Mouse (Mus musculus) C2C12 (cell line): ENCODE results near the gene Rftn2. TPM values are rescaled to one million over a fixed set of nuclear protein-coding genes. Genes with fewer than 3 reads are reported as not detected.

Experiments used
- H3K27me3 ChIP-seq: one replicate; pipeline ENCODE4 v1.6.1; 2011; ENCODE audit not compliant: control insufficient read depth, insufficient read depth, insufficient read length
- H3K36me3 ChIP-seq: one replicate; pipeline ENCODE4 v1.6.1; 2011; ENCODE audit not compliant: control insufficient read depth, insufficient read depth
- H3K4me3 ChIP-seq: one replicate; pipeline ENCODE4 v1.5.1; 2011; ENCODE audit warnings: mild to moderate bottlenecking, control low read depth; ENCODE audit not compliant: poor library complexity, insufficient read depth, severe bottlenecking
- H3K79me2 ChIP-seq: one replicate; pipeline ENCODE4 v1.6.1; 2011; ENCODE audit not compliant: control insufficient read depth, insufficient read depth
- H3K79me3 ChIP-seq: one replicate; pipeline ENCODE4 v1.6.1; 2011; ENCODE audit warnings: low read depth, control low read depth
- H3ac ChIP-seq: one replicate; pipeline ENCODE3; 2011; ENCODE audit warnings: low read depth; ENCODE audit not compliant: control insufficient read depth, insufficient read length
- CEBPB ChIP-seq: IDR thresholded peaks from one replicate; pipeline ENCODE4 v1.6.1; 2011; ENCODE audit warnings: low read depth, mild to moderate bottlenecking, control low read depth, moderate library complexity
- CTCF ChIP-seq: IDR thresholded peaks from one replicate; pipeline ENCODE4 v1.5.1; 2011; ENCODE audit not compliant: control insufficient read depth, insufficient read depth, insufficient read length
- FOSL1 ChIP-seq: IDR thresholded peaks from one replicate; pipeline ENCODE4 v1.8.0; 2011; ENCODE audit warnings: mild to moderate bottlenecking, low read length; ENCODE audit not compliant: poor library complexity, insufficient read depth, severe bottlenecking
- MAX ChIP-seq: IDR thresholded peaks from one replicate; pipeline ENCODE4 v1.6.1; 2011; ENCODE audit warnings: mild to moderate bottlenecking, control low read depth
- MYOD1 ChIP-seq: IDR thresholded peaks from one replicate; pipeline ENCODE4 v1.6.1; 2011; ENCODE audit warnings: low read depth; ENCODE audit not compliant: control insufficient read depth, insufficient read length
- MYOG ChIP-seq: IDR thresholded peaks from one replicate; pipeline ENCODE4 v1.6.1; 2011; ENCODE audit not compliant: control insufficient read depth, insufficient read length; ENCODE audit errors: extremely low read depth
- USF1 ChIP-seq: IDR thresholded peaks from one replicate; pipeline ENCODE4 v1.6.1; 2011; ENCODE audit warnings: low read depth, mild to moderate bottlenecking, control low read depth, moderate library complexity
- polyA plus RNA-seq: library from polyadenylated mRNA; unstranded; fragments of >200 nt; fragmentation: generic; extraction: Trizol; gene quantifications from one replicate; pipeline ENCODE4 v1.2.1, GENCODE M21; 2012; ENCODE audit warnings: missing spikeins

The Rftn2 gene
- polyA plus RNA-seq, 1 experiment: 13.0 TPM

- no peaks in the 10 kb centered on the region for H3K79me3 ChIP-seq
- H3K79me2 ChIP-seq: no peaks in the 10 kb centered on the region
- H3K36me3 ChIP-seq: peaks cover 43% of the 10 kb centered on the region
- no peak overlapping the region for H3K4me3 ChIP-seq
- TF ChIP-seq MAX (no peak), MYOG (no peak), CEBPB (no peak), FOSL1 (no peak), CTCF (no peak), MYOD1 (no peak), USF1 (no peak)
- no peak overlapping the region for H3ac ChIP-seq
- no peaks in the 10 kb centered on the region for H3K27me3 ChIP-seq
Observed at GRCm38 (mm10) chr1:55158211-55158610, 68.4 kb downstream of the Rftn2 start.

- Histone ChIP-seq H3ac (no peak overlapping the region), H3K79me3 (no peaks in the 10 kb centered on the region), H3K36me3 (peaks cover 52% of the 10 kb centered on the region), H3K4me3 (no peak overlapping the region), H3K27me3 (no peaks in the 10 kb centered on the region), H3K79me2 (no peaks in the 10 kb centered on the region)
- TF ChIP-seq CEBPB (no peak), MYOG (no peak), USF1 (no peak), FOSL1 (no peak), CTCF (no peak), MAX (no peak), MYOD1 (no peak)
Observed at GRCm38 (mm10) chr1:55157329-55157728, 69.3 kb downstream of the Rftn2 start.

DNA sequence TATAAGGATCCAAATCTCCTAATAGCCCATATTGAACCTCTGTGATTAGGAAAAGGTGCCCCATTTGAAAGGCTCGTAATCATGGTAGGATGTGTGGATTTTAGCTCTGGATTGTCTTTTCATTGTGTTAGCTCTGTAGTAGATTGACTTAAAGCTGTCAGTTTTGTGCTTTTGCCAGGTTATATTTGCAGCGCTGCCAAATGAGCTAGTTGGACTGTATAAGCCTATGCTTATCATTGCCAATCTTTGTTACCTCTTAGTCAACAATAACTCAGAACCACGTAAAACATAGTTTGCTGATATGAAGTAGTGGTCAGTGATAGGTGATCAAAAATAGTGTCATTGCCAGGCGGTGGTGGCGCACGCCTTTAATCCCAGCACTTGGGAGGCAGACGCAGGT lies 81.0 kb downstream of the Rftn2 start:
- Histone ChIP-seq H3K27me3 (no peaks in the 10 kb centered on the region), H3K79me2 (peaks cover 48% of the 10 kb centered on the region), H3K36me3 (peaks cover 81% of the 10 kb centered on the region), H3K79me3 (peaks cover 41% of the 10 kb centered on the region), H3ac (no peak overlapping the region), H3K4me3 (no peak overlapping the region)
- no peak for TF ChIP-seq MYOD1
- no peak for TF ChIP-seq CEBPB
- no peak for TF ChIP-seq MAX
- TF ChIP-seq USF1: no peak
- TF ChIP-seq FOSL1: no peak
- no peak for TF ChIP-seq CTCF
- no peak for TF ChIP-seq MYOG

DNA sequence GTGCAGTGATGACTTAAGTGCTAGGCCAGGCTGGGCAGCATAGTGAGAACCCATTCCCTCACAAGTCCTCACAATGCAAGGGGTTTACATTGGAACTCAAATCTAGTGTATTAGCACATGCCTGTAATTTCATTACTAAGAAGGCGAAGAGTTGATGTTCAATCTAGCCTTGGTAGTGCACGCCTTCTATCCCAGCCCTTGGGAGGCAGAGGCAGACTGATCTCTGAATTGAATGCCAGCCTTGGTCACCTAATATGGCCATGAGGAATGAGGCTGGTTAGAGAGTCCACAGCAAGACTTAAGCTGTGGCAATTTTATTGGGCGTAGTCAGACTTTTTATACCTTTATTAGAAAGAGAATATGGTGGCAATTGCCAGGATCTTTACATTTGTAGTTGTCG lies 82.2 kb downstream of the Rftn2 start:
- H3K27me3 ChIP-seq: no peaks in the 10 kb centered on the region
- H3K79me3 ChIP-seq: peaks cover 53% of the 10 kb centered on the region
- H3K36me3 ChIP-seq: peaks cover 81% of the 10 kb centered on the region
- no peak for TF ChIP-seq CEBPB
- TF ChIP-seq CTCF: no peak
- no peak for TF ChIP-seq FOSL1
- no peak for TF ChIP-seq USF1
- no peak for TF ChIP-seq MAX
- TF ChIP-seq MYOG: no peak
- no peak for TF ChIP-seq MYOD1
- H3K4me3 ChIP-seq: no peak overlapping the region
- H3ac ChIP-seq: no peak overlapping the region
- peaks cover 60% of the 10 kb centered on the region for H3K79me2 ChIP-seq

GRCm38 (mm10) chr1:55135846-55136245 lies 90.7 kb downstream of the Rftn2 start:
- H3ac ChIP-seq: no peak overlapping the region
- H3K79me3 ChIP-seq: peaks cover 85% of the 10 kb centered on the region
- peaks cover 98% of the 10 kb centered on the region for H3K79me2 ChIP-seq
- no peak for TF ChIP-seq MAX
- no peaks in the 10 kb centered on the region for H3K27me3 ChIP-seq
- H3K4me3 ChIP-seq: no peak overlapping the region
- H3K36me3 ChIP-seq: peaks cover 41% of the 10 kb centered on the region

GRCm38 (mm10) chr1:55134301-55134700 lies 92.3 kb downstream of the Rftn2 start:
- peaks cover 70% of the 10 kb centered on the region for H3K79me3 ChIP-seq
- TF ChIP-seq MAX (no peak), CTCF (no peak), USF1 (no peak), MYOD1 (no peak), CEBPB (no peak), MYOG (no peak), FOSL1 (no peak)
- no peak overlapping the region for H3ac ChIP-seq
- H3K27me3 ChIP-seq: no peaks in the 10 kb centered on the region
- peaks cover 82% of the 10 kb centered on the region for H3K79me2 ChIP-seq
- peaks cover 25% of the 10 kb centered on the region for H3K36me3 ChIP-seq
- no peak overlapping the region for H3K4me3 ChIP-seq
